Mouse (Mus musculus) adrenal gland, postnatal 4 days (tissue): Measurements from ENCODE around the gene Dgkg. TPM values are rescaled to one million over a fixed set of nuclear protein-coding genes. Genes with fewer than 3 reads are reported as not detected.

Experiments used
- DNase-seq, 2 experiments: peaks; one replicate each; pipeline ENCODE4 v3.0.0; 2021 to 2022; ENCODE audit warnings: low spot score in 2 of 2, mixed read lengths in 2 of 2
- total RNA-seq, 2 experiments: library from RNA; stranded (reverse); gene quantifications; 2 replicates each; pipeline ENCODE4 v1.2.3; 2021

The Dgkg gene
- total RNA-seq, 2 experiments from 2014 or later: 4.8 to 5.4 TPM

DNA sequence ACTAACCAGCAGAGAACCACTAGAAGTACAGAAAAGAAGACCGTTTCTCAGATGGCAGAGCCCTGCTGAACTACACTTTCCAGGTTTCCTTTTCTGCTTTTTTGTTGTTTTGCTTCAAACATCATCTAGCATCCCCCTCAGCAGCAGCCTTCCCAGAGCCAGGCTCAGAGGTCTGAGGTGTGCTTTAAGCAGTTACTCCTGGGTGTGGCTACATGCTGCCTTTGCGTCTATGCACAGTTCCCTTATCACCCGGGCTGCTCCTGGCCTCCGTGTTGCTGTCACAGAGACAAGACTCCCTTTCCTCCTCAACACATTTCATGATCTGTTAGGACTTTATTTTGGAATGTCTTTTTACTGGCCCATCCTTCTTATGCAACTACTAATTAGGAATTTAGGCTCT is 153.6 kb downstream of the Dgkg start:
- DNase-seq: no peak

- DNase-seq: no peak
Observed at GRCm38 (mm10) chr16:22501855-22502254, 155.2 kb downstream of the Dgkg start.

GRCm38 (mm10) chr16:22500561-22500960 is 156.5 kb downstream of the Dgkg start:
- DNase-seq: no peak

GRCm38 (mm10) chr16:22499951-22500350 is 157.1 kb downstream of the Dgkg start:
- DNase-seq: no peak

DNA sequence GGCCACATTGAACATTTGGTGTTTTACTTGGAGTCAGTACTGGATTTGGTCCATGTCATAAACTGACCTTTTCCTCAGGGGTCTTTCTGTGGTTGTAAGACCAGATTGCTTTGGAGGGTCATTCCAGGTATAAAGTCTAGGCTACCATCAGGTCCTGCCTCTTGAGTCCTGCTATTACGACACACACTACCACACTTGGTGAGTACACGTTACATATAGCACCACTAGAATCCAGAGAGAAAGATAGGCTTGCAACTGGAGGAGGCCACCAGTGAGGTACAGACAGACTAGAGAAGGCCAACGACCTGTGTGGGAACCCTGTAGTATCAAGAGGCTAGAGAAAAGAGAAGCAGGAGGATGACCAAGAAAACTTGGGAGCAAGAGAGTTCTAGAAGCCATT is 157.6 kb downstream of the Dgkg start:
- DNase-seq: no peak

DNA sequence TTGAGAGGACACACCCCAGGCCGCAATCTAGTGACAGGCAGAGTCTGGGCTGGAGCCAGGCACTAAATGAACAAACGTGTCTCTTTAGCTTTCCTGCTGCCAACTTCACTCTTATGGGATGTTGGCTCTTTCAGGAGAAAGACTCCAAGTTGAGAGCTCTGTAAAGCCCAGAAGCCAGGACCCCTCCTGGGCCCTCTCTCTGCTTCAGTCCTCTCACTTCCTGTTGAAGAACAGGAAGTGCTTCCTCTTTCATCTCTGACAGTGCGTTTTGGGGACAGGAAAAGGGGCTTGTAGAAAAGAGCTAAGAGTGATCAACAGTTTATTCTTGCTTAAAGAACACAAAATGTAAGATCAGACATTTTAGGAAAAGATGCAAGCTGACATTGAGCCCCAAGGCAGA is 159.0 kb downstream of the Dgkg start:
- DNase-seq: no peak

DNA sequence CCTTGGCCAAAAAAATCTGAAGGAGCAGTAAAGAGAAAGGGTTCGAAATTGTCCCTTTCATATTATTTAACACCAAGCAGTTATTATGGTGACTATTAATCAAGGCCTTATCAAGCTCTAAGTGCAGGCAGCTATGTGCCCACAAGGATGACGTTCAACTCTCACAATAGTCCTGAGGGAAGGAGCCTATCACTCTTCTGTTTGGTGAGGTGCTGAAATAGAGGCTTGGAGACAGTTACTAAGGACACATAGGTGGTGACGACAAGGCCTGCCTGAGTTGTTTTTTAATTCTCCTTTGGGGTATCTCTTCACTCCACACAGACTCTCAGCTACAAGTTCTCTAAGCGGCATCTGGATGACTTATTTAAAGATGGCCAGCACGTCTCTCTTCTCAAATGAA is 161.8 kb downstream of the Dgkg start:
- no peak for DNase-seq

DNA sequence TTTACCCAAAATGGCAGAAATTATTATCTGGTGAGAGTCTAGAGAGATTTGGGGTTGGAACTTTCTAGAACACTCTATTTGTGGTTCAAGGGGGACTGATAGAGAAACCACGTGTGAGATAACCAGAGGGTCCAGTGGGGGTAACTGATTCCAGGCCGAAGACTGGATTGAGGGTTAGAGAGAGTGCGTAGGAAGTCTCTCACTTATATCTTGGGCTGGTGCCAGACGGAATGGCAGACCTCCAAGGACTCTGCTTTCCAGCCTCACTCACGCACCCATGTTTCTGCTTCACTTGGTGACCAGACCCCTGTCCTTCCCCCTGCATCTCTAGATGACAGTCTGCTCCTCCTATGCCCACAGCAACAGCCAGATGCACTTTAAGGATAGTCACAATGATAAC is 162.2 kb downstream of the Dgkg start:
- DNase-seq: no peak

DNA sequence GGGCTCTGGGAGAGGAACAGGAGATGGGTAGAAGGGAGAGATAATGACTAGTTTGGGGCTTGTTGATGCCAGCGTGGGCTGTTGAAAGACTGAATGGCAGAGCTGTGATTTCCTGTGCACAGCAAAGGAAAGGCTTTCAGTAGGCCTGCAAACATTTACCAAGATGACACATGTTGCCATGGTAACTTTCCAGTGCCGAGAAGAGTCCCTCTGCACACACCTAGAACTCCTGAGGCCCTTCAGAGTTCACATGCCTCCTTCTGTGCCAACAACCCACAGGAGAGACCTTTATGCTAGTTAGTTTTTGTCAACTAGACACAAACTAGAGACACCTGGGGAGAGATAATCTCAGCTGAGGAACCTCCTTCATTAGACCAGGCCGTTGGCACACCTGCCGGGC is 163.6 kb downstream of the Dgkg start:
- DNase-seq: no peak

GRCm38 (mm10) chr16:22491446-22492166 is 165.4 kb downstream of the Dgkg start:
- DNase-seq: no peak

DNA sequence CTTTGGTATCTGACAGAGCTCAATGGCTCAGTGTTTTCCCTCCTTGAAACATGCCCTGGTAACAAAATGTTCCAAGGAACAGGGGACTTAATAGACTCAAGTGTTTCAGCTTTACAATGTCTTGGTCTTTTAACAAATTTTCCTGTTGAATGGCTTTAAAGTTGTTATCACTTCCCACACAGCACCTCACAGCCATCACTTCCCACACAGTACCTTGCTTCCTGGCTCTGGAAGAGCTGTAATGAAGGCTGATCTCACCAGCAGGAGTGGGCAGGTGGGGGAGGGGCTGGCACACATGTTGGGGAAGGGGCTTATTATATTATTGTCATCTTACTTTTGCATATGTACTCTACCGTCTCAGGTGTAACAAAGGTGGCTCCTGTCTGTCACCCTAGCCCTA is 173.1 kb downstream of the Dgkg start:
- DNase-seq: no peak

DNA sequence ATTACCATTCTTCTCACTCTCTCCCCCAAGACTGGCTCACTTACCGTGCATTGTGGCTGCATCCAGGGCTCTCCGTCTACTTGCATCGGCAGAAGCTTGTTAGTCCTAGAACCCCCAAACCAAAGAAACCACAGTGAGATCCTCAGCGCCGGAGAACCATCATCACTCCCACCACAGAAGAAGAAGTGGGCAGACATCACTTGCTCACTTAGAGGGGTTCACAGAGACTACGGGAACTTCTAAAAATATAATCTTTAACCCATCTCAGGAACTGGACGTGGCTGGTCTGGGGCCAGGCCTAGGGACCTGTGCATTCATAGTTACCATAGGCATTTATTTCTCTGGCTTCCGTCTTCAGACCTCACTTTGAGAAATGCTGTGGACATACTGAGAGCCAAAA is 177.7 kb downstream of the Dgkg start:
- no peak for DNase-seq

- DNase-seq: no peak
Observed at GRCm38 (mm10) chr16:22471728-22472127, 185.3 kb downstream of the Dgkg start.

- no peak for DNase-seq
Observed at GRCm38 (mm10) chr16:22469385-22469784, 187.6 kb downstream of the Dgkg start.

DNA sequence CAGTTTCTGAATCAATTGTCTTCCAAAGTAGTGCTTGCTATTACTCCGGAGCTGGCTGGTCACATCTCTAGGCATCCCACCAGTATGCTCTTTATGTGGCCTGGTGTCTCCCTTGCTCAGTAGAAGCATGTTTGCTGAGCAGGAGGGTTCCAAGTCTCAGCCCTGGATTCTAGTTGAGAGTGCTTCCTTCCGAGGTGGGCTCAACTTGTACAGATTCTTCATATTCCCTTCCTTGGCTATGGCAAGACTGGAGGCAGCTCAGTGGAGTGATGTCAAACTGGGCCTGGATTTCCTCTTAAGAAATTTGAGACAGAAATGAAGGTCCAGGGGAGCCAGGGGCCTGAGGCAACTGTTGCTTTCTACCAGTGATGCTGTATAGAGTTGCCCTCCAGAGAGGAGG is 189.9 kb downstream of the Dgkg start:
- no peak for DNase-seq

- DNase-seq: no peak
Observed at GRCm38 (mm10) chr16:22466381-22466780, 190.6 kb downstream of the Dgkg start.

DNA sequence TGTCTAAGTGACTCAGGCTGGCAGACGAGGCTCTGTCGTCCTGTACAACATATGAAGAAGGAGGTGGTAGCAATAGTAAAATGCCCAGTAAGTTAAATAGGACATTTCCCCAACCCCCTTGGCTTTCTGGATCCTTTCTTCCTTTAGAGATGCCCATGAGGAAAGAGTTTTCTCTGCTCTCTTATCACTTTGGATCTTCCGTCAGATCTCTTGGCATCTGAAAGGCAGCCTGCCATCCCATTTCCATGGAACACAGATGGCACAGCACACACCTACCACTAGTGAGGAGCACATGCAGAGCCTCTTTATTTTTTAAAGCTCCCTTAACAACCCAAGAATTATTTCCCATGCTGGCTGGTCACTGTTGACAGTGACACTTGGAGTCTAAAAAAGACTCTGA is 194.8 kb downstream of the Dgkg start:
- no peak for DNase-seq

DNA sequence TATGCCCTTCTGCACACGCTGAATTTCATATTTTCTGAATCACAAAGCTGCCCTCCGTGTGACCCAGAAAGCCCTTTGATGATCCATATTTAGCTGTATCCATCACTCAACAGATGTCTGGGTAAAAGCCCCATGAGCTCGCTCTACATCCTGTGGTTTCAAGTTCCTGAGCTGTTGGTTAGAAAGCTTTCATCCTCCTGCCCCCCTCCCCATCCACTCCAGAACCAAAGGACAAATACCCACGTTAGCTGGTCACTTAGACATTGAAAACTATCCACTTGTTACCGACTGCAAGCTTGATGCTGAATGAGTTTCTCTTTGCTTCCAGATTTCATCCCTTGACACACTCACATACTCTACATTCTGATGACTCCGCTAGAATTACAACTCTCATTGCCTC is 195.3 kb downstream of the Dgkg start:
- no peak for DNase-seq

- DNase-seq: no peak
Observed at GRCm38 (mm10) chr16:22460960-22461359, 196.1 kb downstream of the Dgkg start.

GRCm38 (mm10) chr16:22452082-22452481 is 204.9 kb downstream of the Dgkg start:
- no peak for DNase-seq

DNA sequence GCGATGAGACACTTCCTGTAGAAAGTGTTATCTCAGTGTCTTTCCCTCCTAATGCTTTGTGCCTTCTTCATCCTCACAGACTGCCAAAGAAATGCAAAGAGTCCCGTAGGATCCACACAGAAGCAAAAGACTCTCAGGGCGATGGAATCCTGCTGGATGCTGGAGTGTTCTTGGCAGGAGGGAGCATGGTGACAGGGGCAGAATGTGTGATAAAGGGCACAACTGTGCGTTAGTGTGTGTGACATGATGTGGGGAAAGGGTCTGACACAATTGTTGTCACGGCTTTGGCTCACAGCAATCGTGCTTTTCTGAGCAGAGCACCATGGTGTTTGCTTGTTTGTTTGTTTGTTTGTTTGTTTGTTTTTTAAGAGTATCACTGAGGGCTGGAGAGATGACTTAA is 208.9 kb downstream of the Dgkg start:
- no peak for DNase-seq

GRCm38 (mm10) chr16:22444786-22445185 is 212.2 kb downstream of the Dgkg start:
- no peak for DNase-seq

- no peak for DNase-seq
Observed at GRCm38 (mm10) chr16:22442202-22442601, 214.8 kb downstream of the Dgkg start.

GRCm38 (mm10) chr16:22441317-22441716 is 215.7 kb downstream of the Dgkg start:
- DNase-seq: no peak
